Mouse (Mus musculus) Patski (cell line): Measurements from ENCODE around the gene Arpc5l. TPM values are rescaled to one million over a fixed set of nuclear protein-coding genes. Genes with fewer than 3 reads are reported as not detected.

ENCODE experiments used
- ATAC-seq: fragments of 100-300 bp; one replicate; pipeline ENCODE4 v1.8.0; 2021
- CTCF ChIA-PET: fragments of 350-600 bp; sonication (Branson Sonifier 250); formaldehyde crosslinking; loops from one replicate; lab custom pipeline; 2022; ENCODE audit warnings: inconsistent platforms; lab: Charles Lee
- POLR2A ChIA-PET: fragments of 350-600 bp; sonication (Branson Sonifier 250); formaldehyde crosslinking; loops from one replicate; lab custom pipeline; 2022; ENCODE audit warnings: antibody characterized with exemption, inconsistent platforms; lab: Charles Lee
- DNase-seq: peaks from one replicate; pipeline ENCODE4 v3.0.0-alpha.2; 2011; ENCODE audit warnings: low read depth, low spot score
- H3K27me3 ChIP-seq: fragments of 371-371 bp; one replicate; pipeline ENCODE4 v1.5.1; 2021
- CTCF ChIP-seq: fragments of 100-300 bp; IDR thresholded peaks from one replicate; pipeline ENCODE4 v1.5.1; 2021
- in situ Hi-C: fragments of 300-500 bp; cut with MboI; formaldehyde crosslinking; loops from 3 replicates; pipeline ENCODE4 v1.11.1; 2018; ENCODE audit warnings: low pct_unique_long_range_greater_than_20kb, mixed read lengths
- polyA plus RNA-seq: library from polyadenylated mRNA; unstranded; gene quantifications from one replicate; pipeline ENCODE4 v1.2.3, GENCODE M21; 2021

Arpc5l gene
- polyA plus RNA-seq, 1 experiment from 2014 or later = 93.2 TPM

GRCm38 (mm10) chr2:38999381-38999780 lies 5.8 kb upstream of the Arpc5l start:
- CTCF ChIA-PET = interaction anchor here (1.5 to 2.3 kb wide), 2 partner anchors 13 to 74 kb away, joined by 5 to 8 read pairs; no protein-coding TSS in a partner anchor

GRCm38 (mm10) chr2:38999910-39000586 lies 5.1 kb upstream of the Arpc5l start:
- POLR2A ChIA-PET = interaction anchor here (0.6 to 1.9 kb wide), 4 partner anchors 8 to 508 kb away, joined by 3 to 7 read pairs (median 4); partner anchors contain the start of gene Nr6a1
- CTCF ChIA-PET = interaction anchor here (1.0 to 2.3 kb wide), 2 partner anchors 10 to 74 kb away, joined by 3 to 8 read pairs; no protein-coding TSS in a partner anchor
- TF ChIP-seq CTCF = no peak
- in situ Hi-C loops = loop anchor here (5.0 to 10.0 kb wide), 3 partner anchors 73 to 355 kb away; partner anchors contain the start of genes Nr6a1 and Psmb7
- ATAC-seq (no peak), DNase-seq (no peak)
- H3K27me3 ChIP-seq = no peaks in the 10 kb centered on the region

More at GRCm38 (mm10) chr2:38999381-38999780, 5.8 kb upstream of the Arpc5l start:
- no peaks in the 10 kb centered on the region for H3K27me3 ChIP-seq
- in situ Hi-C loops = loop anchor here (5.0 kb wide), 2 partner anchors 72 to 202 kb away; partner anchors contain the start of gene Nr6a1
- no peak for TF ChIP-seq CTCF
- DNase-seq = no peak
- POLR2A ChIA-PET = interaction anchor here (0.6 to 1.9 kb wide), 4 partner anchors 9 to 508 kb away, joined by 3 to 7 read pairs (median 4); partner anchors contain the start of gene Nr6a1
- no peak for ATAC-seq

GRCm38 (mm10) chr2:39000587-39000919 lies 4.6 kb upstream of the Arpc5l start:
- no peaks in the 10 kb centered on the region for H3K27me3 ChIP-seq
- in situ Hi-C loops = loop anchor here (10.0 kb wide), 1 partner anchor 356 kb away; the partner anchor contains the start of gene Psmb7
- POLR2A ChIA-PET = interaction anchor here (1.2 kb wide), 1 partner anchor 73 kb away, joined by 4 read pairs; the partner anchor contains the start of gene Nr6a1
- TF ChIP-seq CTCF = no peak
- no peak for DNase-seq
- CTCF ChIA-PET = interaction anchor here (1.0 kb wide), 1 partner anchor 10 kb away, joined by 3 read pairs; no protein-coding TSS in a partner anchor
- no peak for ATAC-seq

- no peak for DNase-seq
- no peak for ATAC-seq
- ChIA-PET CTCF (no interaction called here), POLR2A (no interaction called here)
- H3K27me3 ChIP-seq = no peaks in the 10 kb centered on the region
- in situ Hi-C loops = loop anchor here (10.0 kb wide), 1 partner anchor 357 kb away; the partner anchor contains the start of gene Psmb7
- no peak for TF ChIP-seq CTCF
Measured at GRCm38 (mm10) chr2:39001866-39002265, 3.3 kb upstream of the Arpc5l start.

GRCm38 (mm10) chr2:39003106-39003505 lies 2.0 kb upstream of the Arpc5l start:
- in situ Hi-C loops = loop anchor here (10.0 kb wide), 1 partner anchor 358 kb away; the partner anchor contains the start of gene Psmb7
- no peak for TF ChIP-seq CTCF
- ATAC-seq (no peak), DNase-seq (no peak)
- ChIA-PET POLR2A (no interaction called here), CTCF (no interaction called here)
- H3K27me3 ChIP-seq = no peaks in the 10 kb centered on the region

- DNase-seq (no peak), ATAC-seq (no peak)
- ChIA-PET CTCF (no interaction called here), POLR2A (interaction anchor here (0.9 kb wide), 1 partner anchor 130 kb away, joined by 3 read pairs; no protein-coding TSS in a partner anchor)
- in situ Hi-C loops = loop anchor here (10.0 kb wide), 1 partner anchor 359 kb away; the partner anchor contains the start of gene Psmb7
- TF ChIP-seq CTCF = no peak
- no peaks in the 10 kb centered on the region for H3K27me3 ChIP-seq
Measured at GRCm38 (mm10) chr2:39003512-39003911, 1.6 kb upstream of the Arpc5l start.

- no peak for ATAC-seq
- no peaks in the 10 kb centered on the region for H3K27me3 ChIP-seq
- ChIA-PET POLR2A (interaction anchor here (0.9 kb wide), 1 partner anchor 131 kb away, joined by 3 read pairs; no protein-coding TSS in a partner anchor), CTCF (interaction anchor here (1.6 kb wide), 1 partner anchor 76 kb away, joined by 3 read pairs; no protein-coding TSS in a partner anchor)
- in situ Hi-C loops = loop anchor here (10.0 kb wide), 1 partner anchor 360 kb away; the partner anchor contains the start of gene Psmb7
- no peak for DNase-seq
- no peak for TF ChIP-seq CTCF
Measured at GRCm38 (mm10) chr2:39004372-39004771, 776 bp upstream of the Arpc5l start.

GRCm38 (mm10) chr2:39005574-39006079 lies 479 bp downstream of the Arpc5l start, which contains the start of gene Rpl35:
TSS of gene Rpl35 (minus strand) at chr2:39005624.
- DNase-seq = no peak
- no peaks in the 10 kb centered on the region for H3K27me3 ChIP-seq
- no peak for TF ChIP-seq CTCF
- CTCF ChIA-PET = interaction anchor here (0.7 to 1.2 kb wide), 3 partner anchors 11 to 181 kb away, joined by 3 to 6 read pairs (median 4); no protein-coding TSS in a partner anchor
- POLR2A ChIA-PET = interaction anchor here (0.9 kb wide), 1 partner anchor 9 kb away, joined by 3 read pairs; no protein-coding TSS in a partner anchor
- ATAC-seq = no peak
- in situ Hi-C loops = loop anchor here (10.0 kb wide), 1 partner anchor 361 kb away; the partner anchor contains the start of gene Psmb7

- TF ChIP-seq CTCF = no peak
- ATAC-seq (no peak), DNase-seq (no peak)
- POLR2A ChIA-PET = no interaction called here
- no peaks in the 10 kb centered on the region for H3K27me3 ChIP-seq
- CTCF ChIA-PET = interaction anchor here (0.9 to 1.2 kb wide), 2 partner anchors 10 to 16 kb away, joined by 4 to 6 read pairs; no protein-coding TSS in a partner anchor
- in situ Hi-C loops = loop anchor here (10.0 kb wide), 1 partner anchor 361 kb away; the partner anchor contains the start of gene Psmb7
Measured at GRCm38 (mm10) chr2:39006149-39006730, 1.1 kb downstream of the Arpc5l start.
